Mouse (Mus musculus) CH12.LX (cell line): ENCODE measurements around the gene Tle2. TPM values are rescaled to one million over a fixed set of nuclear protein-coding genes. Genes with fewer than 3 reads are reported as not detected.

Experiments used
- DNase-seq: peaks from one replicate; pipeline ENCODE4 v3.0.0-alpha.2; 2013; ENCODE audit errors: extremely low read depth
- H3K27ac ChIP-seq: 2 replicates; pipeline ENCODE4 v1.5.1; 2012; ENCODE audit warnings: low read depth, mild to moderate bottlenecking, control low read depth, moderate library complexity; ENCODE audit not compliant: insufficient read depth
- H3K27me3 ChIP-seq: replicated peaks from 2 replicates; pipeline ENCODE3; 2012; ENCODE audit warnings: inconsistent platforms
- H3K36me3 ChIP-seq, 2 experiments: replicated peaks in 1 of 2; 2 replicates each; pipeline versions ENCODE3 to v1.6.1; 2012; ENCODE audit warnings: inconsistent platforms in 1 of 2, low read length in 1 of 2, mild to moderate bottlenecking in 1 of 2, mixed read lengths in 1 of 2, moderate library complexity in 1 of 2; ENCODE audit not compliant: control insufficient read depth in 1 of 2, insufficient read depth in 1 of 2
- H3K4me1 ChIP-seq, 2 experiments: 2 replicates each; pipeline ENCODE4 v1.6.1; 2012; ENCODE audit warnings: inconsistent platforms in 1 of 2, moderate library complexity in 1 of 2; ENCODE audit not compliant: insufficient read depth in 2 of 2, control insufficient read depth in 1 of 2
- H3K4me2 ChIP-seq: 2 replicates; pipeline ENCODE4 v1.6.1; 2012; ENCODE audit warnings: low read depth, mild to moderate bottlenecking, control low read depth; ENCODE audit not compliant: poor library complexity, insufficient read depth, severe bottlenecking
- H3K4me3 ChIP-seq, 3 experiments: fragments of 150-350 bp in 1 of 3; sonication (generic) in 1 of 3; replicated peaks in 1 of 3; 2 replicates each; pipeline versions ENCODE3 to v1.5.1; 2011 to 2012; ENCODE audit warnings: low read depth in 2 of 3, low read length in 2 of 3, mild to moderate bottlenecking in 2 of 3, moderate library complexity in 2 of 3, control low read depth in 1 of 3, improper control_type of control experiment in 1 of 3, inconsistent platforms in 1 of 3, mixed read lengths in 1 of 3; ENCODE audit not compliant: poor library complexity in 1 of 3
- H3K79me2 ChIP-seq: replicated peaks from 2 replicates; pipeline ENCODE4 v1.6.1; 2012; ENCODE audit warnings: mild to moderate bottlenecking, moderate library complexity; ENCODE audit not compliant: control insufficient read depth, poor library complexity, insufficient read depth, severe bottlenecking; ENCODE audit errors: extremely low read depth
- H3K9ac ChIP-seq: 2 replicates; pipeline ENCODE4 v1.6.1; 2012; ENCODE audit warnings: low read depth, mild to moderate bottlenecking, control low read depth, moderate library complexity; ENCODE audit not compliant: insufficient read depth
- H3K9me3 ChIP-seq: replicated peaks from 2 replicates; pipeline ENCODE3; 2012; ENCODE audit warnings: low read length, inconsistent platforms, mixed read lengths
- BHLHE40 ChIP-seq: IDR thresholded peaks from 2 replicates; pipeline ENCODE4 v1.6.1; 2011; ENCODE audit warnings: mild to moderate bottlenecking, low read depth, low read length, improper control_type of control experiment
- CHD2 ChIP-seq: IDR thresholded peaks from 2 replicates; pipeline ENCODE4 v1.6.1; 2011; ENCODE audit warnings: low read length, improper control_type of control experiment
- ELF1 ChIP-seq: IDR thresholded peaks from 2 replicates; pipeline ENCODE4 v1.6.1; 2014; ENCODE audit warnings: low read depth, mild to moderate bottlenecking, inconsistent platforms, low read length, improper control_type of control experiment
- EP300 ChIP-seq: IDR thresholded peaks from 2 replicates; pipeline ENCODE4 v1.6.1; 2011; ENCODE audit warnings: low read length, improper control_type of control experiment
- ETS1 ChIP-seq: conservative IDR thresholded peaks from 2 replicates; pipeline ENCODE4 v1.6.1; 2012; ENCODE audit warnings: low read depth, mild to moderate bottlenecking, inconsistent platforms, low read length, improper control_type of control experiment, moderate library complexity
- GABPA ChIP-seq: IDR thresholded peaks from 2 replicates; pipeline ENCODE4 v1.6.1; 2012; ENCODE audit warnings: low read depth, low read length, improper control_type of control experiment, inconsistent platforms; ENCODE audit not compliant: insufficient replicate concordance
- IRF4 ChIP-seq: IDR thresholded peaks from 2 replicates; pipeline ENCODE4 v1.6.1; 2014; ENCODE audit warnings: low read depth, mild to moderate bottlenecking, inconsistent platforms, low read length, improper control_type of control experiment
- MAFK ChIP-seq: IDR thresholded peaks from 2 replicates; pipeline ENCODE4 v1.6.1; 2011; ENCODE audit warnings: low read length, improper control_type of control experiment; ENCODE audit not compliant: insufficient replicate concordance
- MAX ChIP-seq: IDR thresholded peaks from 2 replicates; pipeline ENCODE4 v1.6.1; 2011; ENCODE audit warnings: low read length, improper control_type of control experiment
- MAZ ChIP-seq: IDR thresholded peaks from 2 replicates; pipeline ENCODE4 v1.6.1; 2012; ENCODE audit warnings: low read depth, mild to moderate bottlenecking, inconsistent platforms, low read length, improper control_type of control experiment, moderate library complexity
- MYC ChIP-seq: IDR thresholded peaks from 2 replicates; pipeline ENCODE4 v1.6.1; 2011; ENCODE audit warnings: low read depth, mild to moderate bottlenecking, improper control_type of control experiment, low read length
- PAX5 ChIP-seq: IDR thresholded peaks from 2 replicates; pipeline ENCODE4 v1.6.1; 2012; ENCODE audit warnings: low read length, inconsistent platforms, mixed read lengths
- POLR2A ChIP-seq: IDR thresholded peaks from 2 replicates; pipeline ENCODE4 v1.6.1; 2011; ENCODE audit warnings: low read depth, mild to moderate bottlenecking, improper control_type of control experiment, low read length
- RAD21 ChIP-seq: IDR thresholded peaks from 2 replicates; pipeline ENCODE4 v1.6.1; 2011; ENCODE audit warnings: low read depth, mild to moderate bottlenecking, low read length, improper control_type of control experiment, moderate library complexity
- TCF12 ChIP-seq: IDR thresholded peaks from 2 replicates; pipeline ENCODE4 v1.6.1; 2014; ENCODE audit warnings: low read depth, mild to moderate bottlenecking, inconsistent platforms, low read length, improper control_type of control experiment
- UBTF ChIP-seq: IDR thresholded peaks from 2 replicates; pipeline ENCODE4 v1.6.1; 2012; ENCODE audit warnings: low read depth, mild to moderate bottlenecking, inconsistent platforms, low read length, improper control_type of control experiment, moderate library complexity
- USF1 ChIP-seq: IDR thresholded peaks from 2 replicates; pipeline ENCODE4 v1.6.1; 2014; ENCODE audit warnings: low read depth, mild to moderate bottlenecking, inconsistent platforms, low read length, improper control_type of control experiment
- USF2 ChIP-seq: conservative IDR thresholded peaks from 2 replicates; pipeline ENCODE4 v1.6.1; 2011; ENCODE audit warnings: low read depth, low read length, improper control_type of control experiment
- ZC3H11A ChIP-seq: IDR thresholded peaks from 2 replicates; pipeline ENCODE4 v1.6.1; 2012; ENCODE audit warnings: low read depth, mild to moderate bottlenecking, inconsistent platforms, low read length, improper control_type of control experiment
- ZKSCAN1 ChIP-seq: IDR thresholded peaks from 2 replicates; pipeline ENCODE4 v1.6.1; 2012; ENCODE audit warnings: low read depth, inconsistent platforms, low read length, improper control_type of control experiment, borderline replicate concordance
- ZMIZ1 ChIP-seq: IDR thresholded peaks from 2 replicates; pipeline ENCODE4 v1.6.1; 2012; ENCODE audit warnings: low read depth, mild to moderate bottlenecking, inconsistent platforms, low read length, improper control_type of control experiment
- ZNF384 ChIP-seq: IDR thresholded peaks from 2 replicates; pipeline ENCODE4 v1.6.1; 2012; ENCODE audit warnings: low read depth, low read length, improper control_type of control experiment, inconsistent platforms
- dilution Hi-C: fragments of 300-500 bp; cut with MboI; formaldehyde crosslinking; loops from 2 replicates; pipeline ENCODE4 v1.14.3; 2020; ENCODE audit warnings: low sequenced_read_pairs; ENCODE audit not compliant: extremely low pct_unique_long_range_greater_than_20kb, extremely low pct_ligation_motif_present
- in situ Hi-C: fragments of 300-500 bp; cut with MboI; formaldehyde crosslinking; loops from 3 replicates; pipeline ENCODE4 v1.14.3; 2019; ENCODE audit warnings: low sequenced_read_pairs, low pct_ligation_motif_present, low pct_unique_long_range_greater_than_20kb, mixed read lengths
- polyA plus RNA-seq: library from polyadenylated mRNA; unstranded; fragments of >175 nt; gene quantifications from 2 replicates; pipeline ENCODE4 v1.2.1, GENCODE M21; 2012; ENCODE audit warnings: low read depth; ENCODE audit not compliant: insufficient read length
- total RNA-seq, 2 experiments: library from RNA; depleted of rRNA; stranded (reverse); fragments of 300-350 nt in 1 of 2; fragments of >200 nt in 1 of 2; gene quantifications; 2 replicates each; pipeline ENCODE4 v1.2.3; 2012 to 2014

Gene Tle2
- total and polyA plus RNA-seq, 3 experiments = 0.29 to 0.30 TPM; not detected in 1

DNA sequence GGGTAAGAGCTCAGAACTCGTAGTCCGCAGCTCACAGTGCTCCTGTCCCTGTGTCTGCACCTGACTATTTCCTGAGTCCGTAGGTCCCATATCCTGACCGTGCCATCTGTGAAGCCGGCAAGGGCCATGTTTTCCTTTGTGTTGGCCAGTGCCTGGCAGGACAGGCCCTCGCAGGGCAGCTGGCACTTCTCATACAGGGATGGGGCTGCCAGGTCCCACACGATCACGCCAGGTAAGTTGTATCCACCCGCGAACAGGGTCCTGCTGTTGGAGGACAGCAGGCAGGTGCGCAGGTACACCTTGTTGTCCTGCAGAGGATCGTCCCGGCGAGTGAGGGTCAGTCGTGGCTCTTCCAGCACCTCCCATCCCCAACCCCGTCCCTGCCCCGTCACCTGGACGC, 19.6 kb downstream of the Tle2 start:
- peaks cover 93% of the 10 kb centered on the region for H3K27me3 ChIP-seq
- H3K36me3 ChIP-seq = no peaks in the 10 kb centered on the region
- no peak for DNase-seq
- no peak overlapping the region for H3K4me2 ChIP-seq
- no peak overlapping the region for H3K4me3 ChIP-seq
- no peak overlapping the region for H3K9ac ChIP-seq
- H3K27ac ChIP-seq = no peak overlapping the region
- in situ Hi-C loops = no loop called here
- no peaks in the 10 kb centered on the region for H3K79me2 ChIP-seq
- peaks cover 0 to 6% of the 10 kb centered on the region in 2 experiments; a peak in 3 of 4 replicates for H3K4me1 ChIP-seq
- TF ChIP-seq CHD2 (no peak), ELF1 (no peak), TCF12 (no peak), ZKSCAN1 (no peak), MYC (no peak), GABPA (no peak), ZMIZ1 (no peak)
- H3K9me3 ChIP-seq = no peaks in the 10 kb centered on the region
- dilution Hi-C loops = no loop called here

- Histone ChIP-seq H3K27me3 (peaks cover 93% of the 10 kb centered on the region), H3K9ac (no peak overlapping the region), H3K79me2 (no peaks in the 10 kb centered on the region), H3K36me3 (no peaks in the 10 kb centered on the region), H3K27ac (no peak overlapping the region), H3K4me1 (peaks cover 2 to 6% of the 10 kb centered on the region in 2 experiments), H3K4me3 (no peak overlapping the region), H3K9me3 (no peaks in the 10 kb centered on the region), H3K4me2 (no peak overlapping the region)
- dilution Hi-C loops = no loop called here
- no peak for DNase-seq
- in situ Hi-C loops = no loop called here
- TF ChIP-seq UBTF = no peak
- no peak for TF ChIP-seq USF2
- no peak for TF ChIP-seq ETS1
- no peak for TF ChIP-seq MAFK
- TF ChIP-seq TCF12 = no peak
- TF ChIP-seq RAD21 = no peak
- no peak for TF ChIP-seq MAZ
- no peak for TF ChIP-seq BHLHE40
- no peak for TF ChIP-seq ZC3H11A
- no peak for TF ChIP-seq PAX5
- TF ChIP-seq EP300 = no peak
- TF ChIP-seq IRF4 = no peak
- no peak for TF ChIP-seq ZMIZ1
- TF ChIP-seq POLR2A = no peak
- TF ChIP-seq USF1 = no peak
- TF ChIP-seq ZNF384 = no peak
- no peak for TF ChIP-seq MAX
These were observed 21.2 kb downstream of the Tle2 start for GRCm38 (mm10) chr10:81595599-81595998.
